Comparison of ENCODE assay signal across 22 mouse cellular contexts in genomic region chr2:165554066-165554465, GRCm38 (mm10). TPM values are rescaled to one million over a fixed set of nuclear protein-coding genes. Genes with fewer than 3 reads are reported as not detected.
A peak's percentile ranks its signal among the peaks of the same experiment; 100 is the strongest.
DNase-seq lines count a peak whose midpoint lies in the region; ATAC-seq and TF ChIP-seq lines count a peak whose summit lies in the region.
"Had no signal": no experiment of that assay in that cellular context is flagged by ENCODE, and none has a peak within 500 bp of the region (broad histone marks: within the 10 kb centered on the region; RNA-seq: fewer than 3 reads in every experiment).

No protein-coding gene starts in this region.

- no peaks in the 10 kb centered on the region for H3K9me3 ChIP-seq in limb, embryonic 14.5 days (ENCODE audit: control insufficient read depth, low read length)
- H3K9me3 ChIP-seq in limb, embryonic 10.5 days (replicated peaks) = no peaks in the 10 kb centered on the region
- H3K9me3 ChIP-seq in kidney, embryonic 14.5 days (ENCODE audit: control insufficient read depth, low read length) = no peaks in the 10 kb centered on the region
- H3K9me3 ChIP-seq: embryonic facial prominence, embryonic 13.5 days; embryonic facial prominence, embryonic 15.5 days; forebrain, embryonic 10.5 days; forebrain, embryonic 12.5 days had no signal

- H3K27ac ChIP-seq in limb, embryonic 14.5 days (replicated peaks; ENCODE audit: low read depth, low read length) = no peak overlapping the region
- no peak overlapping the region for H3K27ac ChIP-seq in limb, embryonic 10.5 days
- H3K27ac ChIP-seq in kidney, embryonic 14.5 days (ENCODE audit: low read depth, low read length) = no peak overlapping the region
- H3K27ac ChIP-seq: embryonic facial prominence, embryonic 13.5 days; embryonic facial prominence, embryonic 15.5 days; forebrain, embryonic 10.5 days; forebrain, embryonic 12.5 days had no signal

- ATAC-seq in limb, embryonic 14.5 days (ENCODE audit: low FRiP score, low read depth) = peak; percentile 50; the same call in 1 of the 2 replicates
- no peak for ATAC-seq in kidney, embryonic 14.5 days (ENCODE audit: low FRiP score, low TSS enrichment)
- ATAC-seq: forebrain, embryonic 14.5 days had no signal

- no peak overlapping the region for H3K4me2 ChIP-seq in limb, embryonic 14.5 days (replicated peaks; ENCODE audit: low read depth, low read length, severe bottlenecking)
- no peak overlapping the region for H3K4me2 ChIP-seq in kidney, embryonic 14.5 days (replicated peaks; ENCODE audit: low read depth, low read length)
- H3K4me2 ChIP-seq: embryonic facial prominence, embryonic 13.5 days; embryonic facial prominence, embryonic 15.5 days; forebrain, embryonic 12.5 days had no signal

- TF ChIP-seq POLR2A in limb, embryonic 14.5 days (IDR thresholded peaks at IDR 0.05; ENCODE audit: borderline replicate concordance, extremely low read depth, insufficient read depth, insufficient read length) = no peak

- no peak overlapping the region for H3K4me3 ChIP-seq in limb, embryonic 14.5 days (replicated peaks; ENCODE audit: low read length)
- H3K4me3 ChIP-seq in limb, embryonic 10.5 days = no peak overlapping the region
- H3K4me3 ChIP-seq in kidney, embryonic 14.5 days (ENCODE audit: low read length) = no peak overlapping the region
- H3K4me3 ChIP-seq: embryonic facial prominence, embryonic 13.5 days; embryonic facial prominence, embryonic 15.5 days; erythroblast, embryonic 14.5 days; forebrain, embryonic 10.5 days; forebrain, embryonic 12.5 days had no signal

- H3K36me3 ChIP-seq in limb, embryonic 14.5 days (ENCODE audit: control insufficient read depth, insufficient read depth, low read length) = no peaks in the 10 kb centered on the region
- H3K36me3 ChIP-seq in limb, embryonic 10.5 days = no peaks in the 10 kb centered on the region
- no peaks in the 10 kb centered on the region for H3K36me3 ChIP-seq in kidney, embryonic 14.5 days (ENCODE audit: control insufficient read depth, insufficient read depth, low read length)
- H3K36me3 ChIP-seq: embryonic facial prominence, embryonic 13.5 days; embryonic facial prominence, embryonic 15.5 days; forebrain, embryonic 10.5 days; forebrain, embryonic 12.5 days had no signal

- WGBS in limb, embryonic 14.5 days = 67% methylated on average over 9 of the region's 9 CpGs
- 73% methylated on average over 9 of the region's 9 CpGs for WGBS in limb, embryonic 10.5 days
- whole genome bisulfite sequencing in kidney, embryonic 14.5 days = 76% methylated on average over 9 of the region's 9 CpGs

- H3K9ac ChIP-seq in limb, embryonic 14.5 days (ENCODE audit: low read depth, low read length, severe bottlenecking) = no peak overlapping the region
- H3K9ac ChIP-seq in kidney, embryonic 14.5 days (ENCODE audit: low read depth, low read length) = no peak overlapping the region
- H3K9ac ChIP-seq: embryonic facial prominence, embryonic 13.5 days; embryonic facial prominence, embryonic 15.5 days; forebrain, embryonic 12.5 days had no signal

- H3K27me3 ChIP-seq in limb, embryonic 14.5 days (ENCODE audit: control insufficient read depth, insufficient read depth, low read length) = no peaks in the 10 kb centered on the region
- peaks cover 12% of the 10 kb centered on the region; the same call in 1 of the 2 replicates for H3K27me3 ChIP-seq in limb, embryonic 10.5 days (ENCODE audit: low read depth, poor library complexity, severe bottlenecking)
- no peaks in the 10 kb centered on the region for H3K27me3 ChIP-seq in kidney, embryonic 14.5 days (ENCODE audit: control insufficient read depth, insufficient read depth, low read length)
- H3K27me3 ChIP-seq: embryonic facial prominence, embryonic 13.5 days; embryonic facial prominence, embryonic 15.5 days had no signal

- DNase-seq in limb, embryonic 14.5 days (ENCODE audit: low spot score) = no peak
- no peak for DNase-seq in limb, embryonic 10.5 days (ENCODE audit: low spot score)
- peak; percentile 55 for DNase-seq in retina, adult 2 months (ENCODE audit: low read depth, low spot score)
- DNase-seq in retina, embryonic 14.5 days (ENCODE audit: low spot score) = no peak
- DNase-seq in retina, postnatal 7 days (ENCODE audit: low read depth, low spot score) = peak; percentile 74
- DNase-seq: adrenal gland, adult 2 months; adrenal gland, postnatal 10 days; adrenal gland, postnatal 25 days; cerebellum, adult 11 months; cerebellum, adult 18-20 months; cerebellum, adult 8-10 months; cerebellum, adult 9-11 months; cerebellum, postnatal 14 days; cerebellum, postnatal 36 days; embryo, embryonic 11 days had no signal

- no peaks in the 10 kb centered on the region for H3K4me1 ChIP-seq in limb, embryonic 14.5 days (ENCODE audit: control insufficient read depth, insufficient read depth, low read length)
- H3K4me1 ChIP-seq in limb, embryonic 10.5 days = peaks cover 20% of the 10 kb centered on the region
- no peaks in the 10 kb centered on the region for H3K4me1 ChIP-seq in kidney, embryonic 14.5 days (ENCODE audit: control insufficient read depth, insufficient read depth, low read length)
- H3K4me1 ChIP-seq: forebrain, embryonic 12.5 days had no signal

RNA-seq across cellular contexts. Expression of gene Eya2, which starts 40.8 kb away (rescaled TPM):
- 32.6 and 48.5 TPM in 2 replicates for polyA plus RNA-seq in limb, embryonic 14.5 days (2012; rRNA removed)
- 18.8 and 22.4 TPM in 2 replicates for polyA plus RNA-seq in limb, embryonic 14.5 days (2014; fragmentation: Nextera tagmentation; extraction: Ambion mirVana)
- polyA plus RNA-seq in limb, embryonic 10.5 days (2016; fragmentation: Nextera tagmentation; extraction: Ambion mirVana) = 6.9 and 7.7 TPM in 2 replicates
- polyA plus RNA-seq in kidney, embryonic 14.5 days (2014; fragmentation: Nextera tagmentation; extraction: Ambion mirVana) = 7.0 and 10.4 TPM in 2 replicates
- polyA plus RNA-seq: erythroblast, embryonic 14.5 days had no signal

RNA-seq across cellular contexts. Expression of gene Slc2a10, which starts 50.5 kb away (rescaled TPM):
- polyA plus RNA-seq in limb, embryonic 14.5 days (2012; rRNA removed) = 12.3 and 16.8 TPM in 2 replicates
- polyA plus RNA-seq in limb, embryonic 14.5 days (2014; fragmentation: Nextera tagmentation; extraction: Ambion mirVana) = 8.5 and 11.0 TPM in 2 replicates
- polyA plus RNA-seq in limb, embryonic 10.5 days (2016; fragmentation: Nextera tagmentation; extraction: Ambion mirVana) = 3.0 and 4.6 TPM in 2 replicates
- 3.0 and 6.9 TPM in 2 replicates for polyA plus RNA-seq in kidney, embryonic 14.5 days (2014; fragmentation: Nextera tagmentation; extraction: Ambion mirVana)
- polyA plus RNA-seq: erythroblast, embryonic 14.5 days had no signal

Comparison
In these comparisons a context has a peak if more than half of its experiments do, and no peak if none do; other contexts are left out.
1. DNase-seq: peak in retina, adult 2 months (single experiment) and retina, postnatal 7 days (single experiment); none in limb, embryonic 14.5 days (single experiment), limb, embryonic 10.5 days (single experiment) and retina, embryonic 14.5 days (single experiment).